Mouse (Mus musculus) limb, embryonic 14.5 days (tissue): ENCODE results near the gene Jpt2. TPM values are rescaled to one million over a fixed set of nuclear protein-coding genes. Genes with fewer than 3 reads are reported as not detected.
"Not testable (repeated sequence)": the region's sequence is repeated elsewhere in the genome, so short reads cannot be mapped to it uniquely, and the experiment has no call there.

Source experiments
- ATAC-seq: fragments of 200-750 bp; cut with Nextera tagmentation; 2 replicates; pipeline ENCODE4 v1.8.0; 2017; ENCODE audit warnings: low read depth, moderate number of reproducible peaks, moderate TSS enrichment; ENCODE audit not compliant: low FRiP score
- DNase-seq: peaks from one replicate; pipeline ENCODE4 v3.0.0-alpha.2; 2015; ENCODE audit warnings: low spot score
- H3K27ac ChIP-seq: fragments of 300-500 bp; sonication (generic); replicated peaks from 2 replicates; pipeline ENCODE4 v1.5.1; 2014; ENCODE audit warnings: low read depth, mild to moderate bottlenecking, low read length, moderate library complexity, mixed read lengths
- H3K27me3 ChIP-seq: fragments of 300-500 bp; sonication (generic); 2 replicates; pipeline ENCODE4 v1.6.1; 2014; ENCODE audit warnings: low read length, mixed read lengths; ENCODE audit not compliant: control insufficient read depth, insufficient read depth
- H3K36me3 ChIP-seq: fragments of 300-500 bp; sonication (generic); 2 replicates; pipeline ENCODE4 v1.6.1; 2014; ENCODE audit warnings: mild to moderate bottlenecking, low read length, moderate library complexity, mixed read lengths; ENCODE audit not compliant: control insufficient read depth, insufficient read depth
- H3K4me1 ChIP-seq: fragments of 300-500 bp; sonication (generic); 2 replicates; pipeline ENCODE4 v1.6.1; 2014; ENCODE audit warnings: antibody characterized with exemption, low read length, mixed read lengths; ENCODE audit not compliant: control insufficient read depth, insufficient read depth
- H3K4me2 ChIP-seq: fragments of 300-500 bp; sonication (generic); replicated peaks from 2 replicates; pipeline ENCODE4 v1.6.1; 2014; ENCODE audit warnings: low read depth, mild to moderate bottlenecking, low read length, moderate library complexity; ENCODE audit not compliant: severe bottlenecking
- H3K4me3 ChIP-seq: fragments of 300-500 bp; sonication (generic); replicated peaks from 2 replicates; pipeline ENCODE4 v1.5.1; 2014; ENCODE audit warnings: low read length
- H3K9ac ChIP-seq: fragments of 300-500 bp; sonication (generic); 2 replicates; pipeline ENCODE4 v1.6.1; 2014; ENCODE audit warnings: mild to moderate bottlenecking, low read depth, low read length, moderate library complexity; ENCODE audit not compliant: severe bottlenecking
- H3K9me3 ChIP-seq: fragments of 300-500 bp; sonication (generic); 2 replicates; pipeline ENCODE4 v1.6.1; 2016; ENCODE audit warnings: low read length; ENCODE audit not compliant: control insufficient read depth
- POLR2A ChIP-seq: fragments of 200-500 bp; IDR thresholded peaks from 2 replicates; pipeline ENCODE4 v1.8.0; 2012; ENCODE audit warnings: inconsistent platforms, mild to moderate bottlenecking, moderate library complexity, borderline replicate concordance; ENCODE audit not compliant: insufficient read depth, insufficient read length; ENCODE audit errors: extremely low read depth
- WGBS: fragments of 180-500 bp; shearing (Covaris S2); extraction: QIAGEN DNeasy Blood & Tissue Kit; methylation state at CpG from one replicate; pipeline ENCODE4 v1.1.7; 2014; 5-methylcytosine and 5-hydroxymethylcytosine counted together
- polyA plus RNA-seq, 2 experiments: library from polyadenylated mRNA; depleted of rRNA in 1 of 2; stranded (reverse) in 1 of 2; unstranded in 1 of 2; fragments of >200 nt; fragmentation: Nextera tagmentation in 1 of 2; extraction: Ambion mirVana in 1 of 2; gene quantifications; 2 replicates each; pipeline versions ENCODE4 v1.2.1 to v1.2.3; 2012 to 2014

The Jpt2 gene
- polyA plus RNA-seq, 2 experiments: 89.6 to 98.7 TPM

- ATAC-seq (no peak), DNase-seq (no peak)
- Histone ChIP-seq H3K9me3 (no peaks in the 10 kb centered on the region), H3K4me1 (no peaks in the 10 kb centered on the region), H3K4me3 (no peak overlapping the region), H3K9ac (no peak overlapping the region), H3K36me3 (peaks cover 46% of the 10 kb centered on the region), H3K4me2 (no peak overlapping the region), H3K27ac (no peak overlapping the region), H3K27me3 (no peaks in the 10 kb centered on the region)
- WGBS: 88% methylated on average over 7 of the region's 7 CpGs
- TF ChIP-seq POLR2A: no peak
Measured at GRCm38 (mm10) chr17:24943036-24943435, 17.5 kb downstream of the Jpt2 start.

- H3K4me2 ChIP-seq, H3K4me3 ChIP-seq, H3K9ac ChIP-seq, H3K9me3 ChIP-seq, H3K4me1 ChIP-seq, H3K27ac ChIP-seq, DNase-seq, H3K27me3 ChIP-seq: not testable (repeated sequence)
- ATAC-seq: peak; percentile 67
- WGBS: 16% methylated on average over 2 of the region's 2 CpGs
- H3K36me3 ChIP-seq: peaks cover 41% of the 10 kb centered on the region
Measured at GRCm38 (mm10) chr17:24942453-24942852, 18.0 kb downstream of the Jpt2 start.

GRCm38 (mm10) chr17:24937266-24937665 is 23.2 kb downstream of the Jpt2 start:
- H3K4me2 ChIP-seq: peak overlapping the region; percentile 54
- H3K9me3 ChIP-seq: no peaks in the 10 kb centered on the region
- peak overlapping the region; percentile 90 for H3K4me3 ChIP-seq
- H3K36me3 ChIP-seq: peaks cover 6% of the 10 kb centered on the region; the same call in 1 of the 2 replicates
- WGBS: 43% methylated on average over 6 of the region's 6 CpGs
- DNase-seq: no peak
- peak overlapping the region; percentile 86 for H3K9ac ChIP-seq
- ATAC-seq: peak; percentile 3; the same call in 1 of the 2 replicates
- peak overlapping the region; percentile 55 for H3K27ac ChIP-seq
- no peaks in the 10 kb centered on the region for H3K27me3 ChIP-seq
- TF ChIP-seq POLR2A: no peak
- H3K4me1 ChIP-seq: peaks cover 13% of the 10 kb centered on the region

- H3K36me3 ChIP-seq: peaks cover 6% of the 10 kb centered on the region; the same call in 1 of the 2 replicates
- peak within 1 kb of the TSS; percentile 90 for H3K4me3 ChIP-seq
- H3K9ac ChIP-seq: peak within 1 kb of the TSS; percentile 86
- peak; percentile 93 for DNase-seq
- peak; percentile 97 for ATAC-seq
- no peaks in the 10 kb centered on the region for H3K27me3 ChIP-seq
- 2% methylated on average over 68 of the region's 78 CpGs for WGBS
- H3K27ac ChIP-seq: peak within 1 kb of the TSS; percentile 55
- H3K9me3 ChIP-seq: no peaks in the 10 kb centered on the region
- peaks cover 13% of the 10 kb centered on the region for H3K4me1 ChIP-seq
- peak within 1 kb of the TSS; percentile 54 for H3K4me2 ChIP-seq
- peak; percentile 71; the same call in 1 of the 2 replicates for TF ChIP-seq POLR2A
Measured at GRCm38 (mm10) chr17:24936259-24937237, 23.9 kb downstream of the Jpt2 start, which contains the start of gene Mapk8ip3. Gene Mapk8ip3, minus strand, starts transcription at chr17:24936977.

GRCm38 (mm10) chr17:24935666-24936065 is 24.8 kb downstream of the Jpt2 start:
- Histone ChIP-seq H3K9ac (peak overlapping the region; percentile 86), H3K4me2 (peak overlapping the region; percentile 54)
- TF ChIP-seq POLR2A: no peak

More at GRCm38 (mm10) chr17:24935666-24936065, 24.8 kb downstream of the Jpt2 start:
- Histone ChIP-seq H3K27ac (no peak overlapping the region), H3K27me3 (no peaks in the 10 kb centered on the region), H3K36me3 (peaks cover 6% of the 10 kb centered on the region; the same call in 1 of the 2 replicates), H3K9me3 (no peaks in the 10 kb centered on the region), H3K4me3 (peak overlapping the region; percentile 90), H3K4me1 (peaks cover 13% of the 10 kb centered on the region)
- ATAC-seq (no peak), DNase-seq (no peak)
